Mouse (Mus musculus): Measurements from ENCODE around the gene Lypla2.
"Not testable (repeated sequence)": the region's sequence is repeated elsewhere in the genome, so short reads cannot be mapped to it uniquely, and the experiment has no call there.

The Lypla2 gene

GRCm38 (mm10) chr4:135949911-135950310, 22.5 kb downstream of the Lypla2 start:
- DNase-seq (ENCODE audit: low read depth, low spot score), result no peak

- no peak for DNase-seq (ENCODE audit: low read depth, low spot score)
Observed at GRCm38 (mm10) chr4:135949475-135949874, 23.0 kb downstream of the Lypla2 start.

GRCm38 (mm10) chr4:135948142-135948541, 24.3 kb downstream of the Lypla2 start:
- no peak for DNase-seq (ENCODE audit: low read depth, low spot score)

GRCm38 (mm10) chr4:135946659-135947301, 25.6 kb downstream of the Lypla2 start:
- no peak for DNase-seq (ENCODE audit: low read depth, low spot score)

- DNase-seq (ENCODE audit: low read depth, low spot score), result peak; percentile 84
Observed at GRCm38 (mm10) chr4:135946278-135946658, 26.2 kb downstream of the Lypla2 start, which contains the start of gene Hmgcl. Gene Hmgcl, plus strand, starts transcription at chr4:135946448.

- no peak for DNase-seq (ENCODE audit: low read depth, low spot score)
Observed at GRCm38 (mm10) chr4:135945706-135946105, 26.7 kb downstream of the Lypla2 start.

- no peak for DNase-seq (ENCODE audit: low read depth, low spot score)
Observed at GRCm38 (mm10) chr4:135943389-135943788, 29.0 kb downstream of the Lypla2 start.

- no peak for DNase-seq (ENCODE audit: low read depth, low spot score)
Observed at GRCm38 (mm10) chr4:135942193-135942592, 30.2 kb downstream of the Lypla2 start.

- not testable (repeated sequence) for DNase-seq (ENCODE audit: low read depth, low spot score)
Observed at GRCm38 (mm10) chr4:135941026-135941425, 31.4 kb downstream of the Lypla2 start.

- no peak for DNase-seq (ENCODE audit: low read depth, low spot score)
Observed at GRCm38 (mm10) chr4:135938858-135939257, 33.6 kb downstream of the Lypla2 start.

GRCm38 (mm10) chr4:135935502-135935901, 36.9 kb downstream of the Lypla2 start:
- DNase-seq (ENCODE audit: low read depth, low spot score), result no peak

- no peak for DNase-seq (ENCODE audit: low read depth, low spot score)
Observed at GRCm38 (mm10) chr4:135934708-135935500, 37.5 kb downstream of the Lypla2 start.

GRCm38 (mm10) chr4:135931832-135932231, 40.6 kb downstream of the Lypla2 start:
- no peak for DNase-seq (ENCODE audit: low read depth, low spot score)

- DNase-seq (ENCODE audit: low read depth, low spot score), result no peak
Observed at GRCm38 (mm10) chr4:135930239-135930638, 42.2 kb downstream of the Lypla2 start.

- DNase-seq (ENCODE audit: low read depth, low spot score), result no peak
Observed at GRCm38 (mm10) chr4:135929828-135930227, 42.6 kb downstream of the Lypla2 start.

GRCm38 (mm10) chr4:135929405-135929804, 43.0 kb downstream of the Lypla2 start:
- DNase-seq (ENCODE audit: low read depth, low spot score), result no peak

- no peak for DNase-seq (ENCODE audit: low read depth, low spot score)
Observed at GRCm38 (mm10) chr4:135928376-135928775, 44.0 kb downstream of the Lypla2 start.

- DNase-seq (ENCODE audit: low read depth, low spot score), result no peak
Observed at GRCm38 (mm10) chr4:135926861-135927260, 45.6 kb downstream of the Lypla2 start.

GRCm38 (mm10) chr4:135926195-135926808, 46.1 kb downstream of the Lypla2 start:
- no peak for DNase-seq (ENCODE audit: low read depth, low spot score)

- no peak for DNase-seq (ENCODE audit: low read depth, low spot score)
Observed at GRCm38 (mm10) chr4:135925341-135925740, 47.1 kb downstream of the Lypla2 start.

GRCm38 (mm10) chr4:135924418-135924817, 48.0 kb downstream of the Lypla2 start:
- DNase-seq (ENCODE audit: low read depth, low spot score), result no peak

GRCm38 (mm10) chr4:135922190-135922589, 50.2 kb downstream of the Lypla2 start:
- no peak for DNase-seq (ENCODE audit: low read depth, low spot score)

Measured in retina, postnatal 7 days (tissue).